12 mouse cellular contexts compared by ENCODE assay signal in the genomic region with DNA sequence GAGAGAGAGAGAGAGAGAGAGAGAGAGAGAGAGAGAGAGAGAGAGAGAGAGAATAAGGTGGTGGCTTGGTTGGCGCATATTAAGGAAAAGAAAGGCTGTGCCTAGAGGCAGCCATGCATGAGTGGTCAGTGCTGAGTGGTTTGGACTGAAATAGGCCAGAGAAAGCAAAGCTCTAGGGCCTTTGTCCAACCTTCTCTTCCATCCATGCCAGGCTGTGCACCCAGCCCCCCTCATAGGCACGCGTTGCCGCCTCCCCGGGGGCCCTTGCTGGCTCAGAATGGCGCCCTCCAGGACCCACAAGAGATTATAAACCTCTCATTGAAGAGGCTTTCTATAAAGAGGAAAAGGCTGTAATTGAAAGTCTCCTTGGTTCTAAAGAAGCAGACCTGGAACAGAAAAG. TPM values are rescaled to one million over a fixed set of nuclear protein-coding genes. Genes with fewer than 3 reads are reported as not detected.
DNase-seq lines count a peak whose midpoint lies in the region; ATAC-seq lines count a peak whose summit lies in the region.
"Had no signal": no experiment of that assay in that cellular context is flagged by ENCODE, and none has a peak within 500 bp of the region (broad histone marks: within the 10 kb centered on the region; RNA-seq: fewer than 3 reads in every experiment).

No protein-coding gene starts in this region.

- no peak for ATAC-seq in hindbrain, embryonic 11.5 days (ENCODE audit: low FRiP score)
- 0 out of 2 replicates have a peak, but pooled peaks have one; percentile 33 for ATAC-seq in forebrain, embryonic 14.5 days
- ATAC-seq in kidney, embryonic 14.5 days (ENCODE audit: low FRiP score, low TSS enrichment) = no peak
- no peak for ATAC-seq in liver, embryonic 12.5 days
- ATAC-seq: Patski had no signal

- H3K27me3 ChIP-seq in hindbrain, embryonic 10.5 days (ENCODE audit: insufficient read depth, poor library complexity, severe bottlenecking) = peaks cover 35% of the 10 kb centered on the region
- peaks cover 16% of the 10 kb centered on the region for H3K27me3 ChIP-seq in hindbrain, embryonic 11.5 days (ENCODE audit: control insufficient read depth, insufficient read depth, low read length)
- peaks cover 5% of the 10 kb centered on the region; the same call in 1 of the 2 replicates for H3K27me3 ChIP-seq in forebrain, embryonic 14.5 days (replicated peaks; ENCODE audit: control insufficient read depth, insufficient read depth, low read length)
- peaks cover 13% of the 10 kb centered on the region for H3K27me3 ChIP-seq in kidney, embryonic 14.5 days (ENCODE audit: control insufficient read depth, insufficient read depth, low read length)
- peaks cover 41% of the 10 kb centered on the region for H3K27me3 ChIP-seq in liver, embryonic 12.5 days (replicated peaks)
- H3K27me3 ChIP-seq: Patski had no signal

- no peak overlapping the region for H3K9ac ChIP-seq in hindbrain, embryonic 11.5 days (ENCODE audit: low read depth, low read length)
- H3K9ac ChIP-seq in forebrain, embryonic 14.5 days (ENCODE audit: low read length) = no peak overlapping the region
- no peak overlapping the region for H3K9ac ChIP-seq in kidney, embryonic 14.5 days (ENCODE audit: low read depth, low read length)
- H3K9ac ChIP-seq in liver, embryonic 12.5 days = no peak overlapping the region
- H3K9ac ChIP-seq: limb, embryonic 13.5 days had no signal

- no peaks in the 10 kb centered on the region for H3K9me3 ChIP-seq in hindbrain, embryonic 10.5 days
- no peaks in the 10 kb centered on the region for H3K9me3 ChIP-seq in hindbrain, embryonic 11.5 days (ENCODE audit: control insufficient read depth, low read length)
- no peaks in the 10 kb centered on the region for H3K9me3 ChIP-seq in forebrain, embryonic 14.5 days (replicated peaks; ENCODE audit: control insufficient read depth, low read length)
- no peaks in the 10 kb centered on the region for H3K9me3 ChIP-seq in kidney, embryonic 14.5 days (ENCODE audit: control insufficient read depth, low read length)
- no peaks in the 10 kb centered on the region for H3K9me3 ChIP-seq in liver, embryonic 12.5 days (replicated peaks)
- H3K9me3 ChIP-seq: limb, embryonic 13.5 days had no signal

- no peak overlapping the region for H3K4me2 ChIP-seq in hindbrain, embryonic 11.5 days (replicated peaks; ENCODE audit: low read depth, low read length)
- no peak overlapping the region for H3K4me2 ChIP-seq in forebrain, embryonic 14.5 days (ENCODE audit: low read length)
- H3K4me2 ChIP-seq in kidney, embryonic 14.5 days (replicated peaks; ENCODE audit: low read depth, low read length) = no peak overlapping the region
- H3K4me2 ChIP-seq in liver, embryonic 12.5 days = no peak overlapping the region
- H3K4me2 ChIP-seq: limb, embryonic 13.5 days had no signal

- peaks cover 17% of the 10 kb centered on the region for H3K36me3 ChIP-seq in hindbrain, embryonic 10.5 days
- H3K36me3 ChIP-seq in hindbrain, embryonic 11.5 days (ENCODE audit: control insufficient read depth, insufficient read depth, low read length) = no peaks in the 10 kb centered on the region
- peaks cover 19% of the 10 kb centered on the region for H3K36me3 ChIP-seq in forebrain, embryonic 14.5 days (ENCODE audit: control insufficient read depth, insufficient read depth, low read length)
- H3K36me3 ChIP-seq in kidney, embryonic 14.5 days (ENCODE audit: control insufficient read depth, insufficient read depth, low read length) = peaks cover 15% of the 10 kb centered on the region
- H3K36me3 ChIP-seq in liver, embryonic 12.5 days = peaks cover 17% of the 10 kb centered on the region

- H3K27ac ChIP-seq in hindbrain, embryonic 10.5 days = peak overlapping the region; percentile 72; the same call in 1 of the 2 replicates
- no peak overlapping the region for H3K27ac ChIP-seq in hindbrain, embryonic 11.5 days (ENCODE audit: low read depth, low read length)
- H3K27ac ChIP-seq in forebrain, embryonic 14.5 days (ENCODE audit: low read depth, low read length) = no peak overlapping the region
- peak overlapping the region; percentile 37; the same call in 1 of the 2 replicates for H3K27ac ChIP-seq in kidney, embryonic 14.5 days (ENCODE audit: low read depth, low read length)
- no peak overlapping the region for H3K27ac ChIP-seq in liver, embryonic 12.5 days
- H3K27ac ChIP-seq: limb, embryonic 13.5 days had no signal

- 68% methylated on average over 6 of the region's 6 CpGs for WGBS in hindbrain, embryonic 10.5 days
- 72% methylated on average over 6 of the region's 6 CpGs for WGBS in hindbrain, embryonic 11.5 days
- WGBS in forebrain, embryonic 14.5 days = 13% methylated on average over 6 of the region's 6 CpGs
- WGBS in kidney, embryonic 14.5 days = 75% methylated on average over 6 of the region's 6 CpGs
- 84% methylated on average over 6 of the region's 6 CpGs for WGBS in liver, embryonic 12.5 days (ENCODE audit: insufficient replicate concordance)

- DNase-seq in hindbrain, embryonic 10.5 days (ENCODE audit: low spot score) = no peak
- DNase-seq in hindbrain, embryonic 11.5 days (ENCODE audit: low spot score) = no peak
- peak; percentile 26 for DNase-seq in forebrain, embryonic 14.5 days (ENCODE audit: low spot score)
- DNase-seq in retina, embryonic 14.5 days (ENCODE audit: low spot score) = peak; percentile 84
- DNase-seq in right cerebral cortex, postnatal 10 days (ENCODE audit: low spot score in 2 of 2) = no peak
- no peak for DNase-seq in adipocyte (ENCODE audit: low spot score)
- DNase-seq: gastrocnemius, postnatal 25 days; lung, postnatal 36 days had no signal

- H3K4me3 ChIP-seq in hindbrain, embryonic 10.5 days = no peak overlapping the region
- H3K4me3 ChIP-seq in hindbrain, embryonic 11.5 days (ENCODE audit: low read depth, low read length) = no peak overlapping the region
- H3K4me3 ChIP-seq in forebrain, embryonic 14.5 days (ENCODE audit: low read depth, low read length) = no peak overlapping the region
- H3K4me3 ChIP-seq in kidney, embryonic 14.5 days (ENCODE audit: low read length) = no peak overlapping the region
- no peak overlapping the region for H3K4me3 ChIP-seq in liver, embryonic 12.5 days
- H3K4me3 ChIP-seq: limb, embryonic 13.5 days had no signal

- H3K4me1 ChIP-seq in hindbrain, embryonic 10.5 days (replicated peaks) = peaks cover 51% of the 10 kb centered on the region
- peaks cover 3% of the 10 kb centered on the region; the same call in 1 of the 2 replicates for H3K4me1 ChIP-seq in hindbrain, embryonic 11.5 days (replicated peaks; ENCODE audit: control insufficient read depth, insufficient read depth, low read length)
- peaks cover 14% of the 10 kb centered on the region; the same call in 1 of the 2 replicates for H3K4me1 ChIP-seq in forebrain, embryonic 14.5 days (ENCODE audit: control insufficient read depth, insufficient read depth, low read length)
- H3K4me1 ChIP-seq in kidney, embryonic 14.5 days (ENCODE audit: control insufficient read depth, insufficient read depth, low read length) = 0 out of 2 replicates have a peak, but pooled peaks cover 2% of the 10 kb centered on the region
- peaks cover 9% of the 10 kb centered on the region; the same call in 1 of the 2 replicates for H3K4me1 ChIP-seq in liver, embryonic 12.5 days

RNA-seq across cellular contexts. Expression of a gene that starts 3.0 kb away (rescaled TPM):
- 6.3 and 13.4 TPM in 2 replicates for polyA plus RNA-seq in hindbrain, embryonic 10.5 days (2016; fragmentation: Nextera tagmentation; extraction: Ambion mirVana)
- polyA plus RNA-seq in hindbrain, embryonic 11.5 days (2014; fragmentation: Nextera tagmentation; extraction: Ambion mirVana) = 8.5 and 9.1 TPM in 2 replicates
- 25.5 and 32.7 TPM in 2 replicates for polyA plus RNA-seq in forebrain, embryonic 14.5 days (2014; fragmentation: Nextera tagmentation; extraction: Ambion mirVana)
- 6.6 and 10.3 TPM in 2 replicates for polyA plus RNA-seq in kidney, embryonic 14.5 days (2014; fragmentation: Nextera tagmentation; extraction: Ambion mirVana)
- polyA plus RNA-seq in liver, embryonic 12.5 days (2016; fragmentation: Nextera tagmentation; extraction: Ambion mirVana) = 2.2 and 2.3 TPM in 2 replicates

Comparison
In these comparisons a context has a peak if more than half of its experiments do, and no peak if none do; other contexts are left out.
1. H3K27ac ChIP-seq: peak in hindbrain, embryonic 10.5 days (single experiment) and kidney, embryonic 14.5 days (single experiment); none in hindbrain, embryonic 11.5 days (single experiment), forebrain, embryonic 14.5 days (single experiment) and liver, embryonic 12.5 days (single experiment).
2. DNase-seq: peak in forebrain, embryonic 14.5 days (single experiment) and retina, embryonic 14.5 days (single experiment); none in hindbrain, embryonic 10.5 days (single experiment), hindbrain, embryonic 11.5 days (single experiment), right cerebral cortex, postnatal 10 days (0 of 2) and adipocyte (single experiment).